Mouse (Mus musculus): Measurements from ENCODE around the gene Ebf1. TPM values are rescaled to one million over a fixed set of nuclear protein-coding genes. Genes with fewer than 3 reads are reported as not detected.

Gene Ebf1
- polyA plus RNA-seq, 1 experiment, result not detected

GRCm38 (mm10) chr11:44969011-44969410, 351.9 kb downstream of the Ebf1 start:
- Histone ChIP-seq H3K4me3 (replicated peaks) (no peak overlapping the region), H3K36me3 (ENCODE audit: control insufficient read depth) (no peaks in the 10 kb centered on the region), H3K4me1 (ENCODE audit: control insufficient read depth) (no peaks in the 10 kb centered on the region), H3K9me3 (ENCODE audit: control insufficient read depth, low read length) (no peaks in the 10 kb centered on the region), H3K27me3 (ENCODE audit: control insufficient read depth) (no peaks in the 10 kb centered on the region)
- no peak for TF ChIP-seq GATA1 (IDR thresholded peaks at IDR 0.05; ENCODE audit: low read length)
- TF ChIP-seq TAL1 (IDR thresholded peaks at IDR 0.05; ENCODE audit: low read length), result no peak

GRCm38 (mm10) chr11:44974271-44974670, 357.2 kb downstream of the Ebf1 start:
- Histone ChIP-seq H3K36me3 (ENCODE audit: control insufficient read depth) (no peaks in the 10 kb centered on the region), H3K4me1 (ENCODE audit: control insufficient read depth) (no peaks in the 10 kb centered on the region), H3K9me3 (ENCODE audit: control insufficient read depth, low read length) (no peaks in the 10 kb centered on the region), H3K4me3 (replicated peaks) (no peak overlapping the region), H3K27me3 (ENCODE audit: control insufficient read depth) (no peaks in the 10 kb centered on the region)
- TF ChIP-seq TAL1 (IDR thresholded peaks at IDR 0.05; ENCODE audit: low read length) (no peak), GATA1 (IDR thresholded peaks at IDR 0.05; ENCODE audit: low read length) (no peak)

- Histone ChIP-seq H3K4me1 (ENCODE audit: control insufficient read depth) (no peaks in the 10 kb centered on the region), H3K36me3 (ENCODE audit: control insufficient read depth) (no peaks in the 10 kb centered on the region), H3K27me3 (ENCODE audit: control insufficient read depth) (no peaks in the 10 kb centered on the region), H3K4me3 (replicated peaks) (no peak overlapping the region), H3K9me3 (ENCODE audit: control insufficient read depth, low read length) (no peaks in the 10 kb centered on the region)
- TF ChIP-seq GATA1 (IDR thresholded peaks at IDR 0.05; ENCODE audit: low read length) (no peak), TAL1 (IDR thresholded peaks at IDR 0.05; ENCODE audit: low read length) (no peak)
These were observed 358.0 kb downstream of the Ebf1 start for GRCm38 (mm10) chr11:44975151-44975550.

GRCm38 (mm10) chr11:44976254-44976802, 359.2 kb downstream of the Ebf1 start:
- Histone ChIP-seq H3K4me3 (replicated peaks) (no peak overlapping the region), H3K4me1 (ENCODE audit: control insufficient read depth) (no peaks in the 10 kb centered on the region), H3K36me3 (ENCODE audit: control insufficient read depth) (no peaks in the 10 kb centered on the region), H3K27me3 (ENCODE audit: control insufficient read depth) (no peaks in the 10 kb centered on the region), H3K9me3 (ENCODE audit: control insufficient read depth, low read length) (no peaks in the 10 kb centered on the region)
- TF ChIP-seq TAL1 (IDR thresholded peaks at IDR 0.05; ENCODE audit: low read length) (no peak), GATA1 (IDR thresholded peaks at IDR 0.05; ENCODE audit: low read length) (no peak)

- TF ChIP-seq GATA1 (IDR thresholded peaks at IDR 0.05; ENCODE audit: low read length), result no peak
- TF ChIP-seq TAL1 (IDR thresholded peaks at IDR 0.05; ENCODE audit: low read length), result no peak
- Histone ChIP-seq H3K4me1 (ENCODE audit: control insufficient read depth) (no peaks in the 10 kb centered on the region), H3K4me3 (replicated peaks) (no peak overlapping the region), H3K27me3 (ENCODE audit: control insufficient read depth) (no peaks in the 10 kb centered on the region), H3K9me3 (ENCODE audit: control insufficient read depth, low read length) (no peaks in the 10 kb centered on the region), H3K36me3 (ENCODE audit: control insufficient read depth) (no peaks in the 10 kb centered on the region)
These were observed 360.8 kb downstream of the Ebf1 start for GRCm38 (mm10) chr11:44977921-44978397.

GRCm38 (mm10) chr11:44979391-44979790, 362.3 kb downstream of the Ebf1 start:
- TF ChIP-seq TAL1 (IDR thresholded peaks at IDR 0.05; ENCODE audit: low read length) (no peak), GATA1 (IDR thresholded peaks at IDR 0.05; ENCODE audit: low read length) (no peak)
- Histone ChIP-seq H3K27me3 (ENCODE audit: control insufficient read depth) (no peaks in the 10 kb centered on the region), H3K36me3 (ENCODE audit: control insufficient read depth) (no peaks in the 10 kb centered on the region), H3K9me3 (ENCODE audit: control insufficient read depth, low read length) (no peaks in the 10 kb centered on the region), H3K4me3 (replicated peaks) (no peak overlapping the region), H3K4me1 (ENCODE audit: control insufficient read depth) (no peaks in the 10 kb centered on the region)

- Histone ChIP-seq H3K36me3 (ENCODE audit: control insufficient read depth) (no peaks in the 10 kb centered on the region), H3K9me3 (ENCODE audit: control insufficient read depth, low read length) (no peaks in the 10 kb centered on the region), H3K27me3 (ENCODE audit: control insufficient read depth) (no peaks in the 10 kb centered on the region), H3K4me1 (ENCODE audit: control insufficient read depth) (no peaks in the 10 kb centered on the region), H3K4me3 (replicated peaks) (no peak overlapping the region)
- TF ChIP-seq TAL1 (IDR thresholded peaks at IDR 0.05; ENCODE audit: low read length) (no peak), GATA1 (IDR thresholded peaks at IDR 0.05; ENCODE audit: low read length) (no peak)
These were observed 365.1 kb downstream of the Ebf1 start for GRCm38 (mm10) chr11:44982225-44982624.

- Histone ChIP-seq H3K27me3 (ENCODE audit: control insufficient read depth) (no peaks in the 10 kb centered on the region), H3K9me3 (ENCODE audit: control insufficient read depth, low read length) (no peaks in the 10 kb centered on the region), H3K4me3 (replicated peaks) (no peak overlapping the region), H3K36me3 (ENCODE audit: control insufficient read depth) (no peaks in the 10 kb centered on the region), H3K4me1 (ENCODE audit: control insufficient read depth) (no peaks in the 10 kb centered on the region)
- TF ChIP-seq GATA1 (IDR thresholded peaks at IDR 0.05; ENCODE audit: low read length) (no peak), TAL1 (IDR thresholded peaks at IDR 0.05; ENCODE audit: low read length) (no peak)
These were observed 366.8 kb downstream of the Ebf1 start for GRCm38 (mm10) chr11:44983961-44984360.

GRCm38 (mm10) chr11:44984381-44984780, 367.3 kb downstream of the Ebf1 start:
- Histone ChIP-seq H3K36me3 (ENCODE audit: control insufficient read depth) (no peaks in the 10 kb centered on the region), H3K4me3 (replicated peaks) (no peak overlapping the region), H3K9me3 (ENCODE audit: control insufficient read depth, low read length) (no peaks in the 10 kb centered on the region), H3K4me1 (ENCODE audit: control insufficient read depth) (no peaks in the 10 kb centered on the region), H3K27me3 (ENCODE audit: control insufficient read depth) (no peaks in the 10 kb centered on the region)
- no peak for TF ChIP-seq GATA1 (IDR thresholded peaks at IDR 0.05; ENCODE audit: low read length)
- TF ChIP-seq TAL1 (IDR thresholded peaks at IDR 0.05; ENCODE audit: low read length), result no peak

GRCm38 (mm10) chr11:44987796-44988195, 370.7 kb downstream of the Ebf1 start:
- H3K4me3 ChIP-seq (replicated peaks), result no peak overlapping the region
- H3K27me3 ChIP-seq (ENCODE audit: control insufficient read depth), result no peaks in the 10 kb centered on the region
- TF ChIP-seq GATA1 (IDR thresholded peaks at IDR 0.05; ENCODE audit: low read length) (no peak), TAL1 (IDR thresholded peaks at IDR 0.05; ENCODE audit: low read length) (no peak)
- no peaks in the 10 kb centered on the region for H3K36me3 ChIP-seq (ENCODE audit: control insufficient read depth)
- H3K9me3 ChIP-seq (ENCODE audit: control insufficient read depth, low read length), result no peaks in the 10 kb centered on the region
- H3K4me1 ChIP-seq (ENCODE audit: control insufficient read depth), result no peaks in the 10 kb centered on the region

Data from erythroblast, embryonic 14.5 days (primary cell).